Mouse (Mus musculus): ENCODE measurements at regions not wholly inside any gene's neighbourhood (a gene's known extent, or its start where the extent isn't known, plus 50 kb on each side); places are given as distances from the start of the nearest gene placed in this dataset.

GRCm38 (mm10) chr13:16325661-16326060 lies 314.0 kb downstream of the Inhba start:
- Histone ChIP-seq H3K27ac (ENCODE audit: low read length) (no peak overlapping the region), H3K27me3 (ENCODE audit: control insufficient read depth, insufficient read depth, low read length) (no peaks in the 10 kb centered on the region), H3K9me3 (ENCODE audit: control insufficient read depth, low read depth, low read length) (no peaks in the 10 kb centered on the region), H3K36me3 (ENCODE audit: control insufficient read depth, insufficient read depth, low read length) (no peaks in the 10 kb centered on the region), H3K4me1 (ENCODE audit: control insufficient read depth, insufficient read depth, low read length) (no peaks in the 10 kb centered on the region), H3K4me2 (replicated peaks; ENCODE audit: low read depth, low read length) (no peak overlapping the region), H3K9ac (replicated peaks; ENCODE audit: low read depth, low read length) (no peak overlapping the region), H3K4me3 (ENCODE audit: low read depth, low read length) (no peak overlapping the region)
- WGBS = 90% methylated on average over 2 of the region's 2 CpGs
- no peak for ATAC-seq (ENCODE audit: insufficient number of reproducible peaks, insufficient read depth, low FRiP score, low read depth)

- WGBS = 93% methylated on average over 1 of the region's 1 CpGs
- Histone ChIP-seq H3K9me3 (ENCODE audit: control insufficient read depth, low read depth, low read length) (no peaks in the 10 kb centered on the region), H3K4me1 (ENCODE audit: control insufficient read depth, insufficient read depth, low read length) (no peaks in the 10 kb centered on the region), H3K27me3 (ENCODE audit: control insufficient read depth, insufficient read depth, low read length) (no peaks in the 10 kb centered on the region), H3K4me2 (replicated peaks; ENCODE audit: low read depth, low read length) (no peak overlapping the region), H3K36me3 (ENCODE audit: control insufficient read depth, insufficient read depth, low read length) (no peaks in the 10 kb centered on the region), H3K9ac (replicated peaks; ENCODE audit: low read depth, low read length) (no peak overlapping the region), H3K27ac (ENCODE audit: low read length) (no peak overlapping the region), H3K4me3 (ENCODE audit: low read depth, low read length) (no peak overlapping the region)
- no peak for ATAC-seq (ENCODE audit: insufficient number of reproducible peaks, insufficient read depth, low FRiP score, low read depth)
These were observed 330.1 kb downstream of the Inhba start for GRCm38 (mm10) chr13:16341727-16342126.

GRCm38 (mm10) chr13:16342171-16342570 lies 330.5 kb downstream of the Inhba start:
- no peak for ATAC-seq (ENCODE audit: insufficient number of reproducible peaks, insufficient read depth, low FRiP score, low read depth)
- no peaks in the 10 kb centered on the region for H3K36me3 ChIP-seq (ENCODE audit: control insufficient read depth, insufficient read depth, low read length)
- no peak overlapping the region for H3K4me3 ChIP-seq (ENCODE audit: low read depth, low read length)
- no peaks in the 10 kb centered on the region for H3K4me1 ChIP-seq (ENCODE audit: control insufficient read depth, insufficient read depth, low read length)
- WGBS = 52% methylated on average over 4 of the region's 4 CpGs
- H3K4me2 ChIP-seq (replicated peaks; ENCODE audit: low read depth, low read length) = no peak overlapping the region
- no peak overlapping the region for H3K27ac ChIP-seq (ENCODE audit: low read length)
- H3K27me3 ChIP-seq (ENCODE audit: control insufficient read depth, insufficient read depth, low read length) = no peaks in the 10 kb centered on the region
- H3K9me3 ChIP-seq (ENCODE audit: control insufficient read depth, low read depth, low read length) = no peaks in the 10 kb centered on the region
- no peak overlapping the region for H3K9ac ChIP-seq (replicated peaks; ENCODE audit: low read depth, low read length)

- no peaks in the 10 kb centered on the region for H3K36me3 ChIP-seq (ENCODE audit: control insufficient read depth, insufficient read depth, low read length)
- H3K27me3 ChIP-seq (ENCODE audit: control insufficient read depth, insufficient read depth, low read length) = no peaks in the 10 kb centered on the region
- no peak overlapping the region for H3K27ac ChIP-seq (ENCODE audit: low read length)
- no peaks in the 10 kb centered on the region for H3K9me3 ChIP-seq (ENCODE audit: control insufficient read depth, low read depth, low read length)
- no peak for ATAC-seq (ENCODE audit: insufficient number of reproducible peaks, insufficient read depth, low FRiP score, low read depth)
- H3K4me3 ChIP-seq (ENCODE audit: low read depth, low read length) = no peak overlapping the region
- WGBS = 61% methylated on average over 4 of the region's 4 CpGs
- H3K4me1 ChIP-seq (ENCODE audit: control insufficient read depth, insufficient read depth, low read length) = no peaks in the 10 kb centered on the region
- H3K9ac ChIP-seq (replicated peaks; ENCODE audit: low read depth, low read length) = no peak overlapping the region
- H3K4me2 ChIP-seq (replicated peaks; ENCODE audit: low read depth, low read length) = no peak overlapping the region
These were observed 331.8 kb downstream of the Inhba start for GRCm38 (mm10) chr13:16343280-16343945.

GRCm38 (mm10) chr13:16349353-16349752 lies 337.7 kb downstream of the Inhba start:
- H3K9me3 ChIP-seq (ENCODE audit: control insufficient read depth, low read depth, low read length) = no peaks in the 10 kb centered on the region
- no peaks in the 10 kb centered on the region for H3K4me1 ChIP-seq (ENCODE audit: control insufficient read depth, insufficient read depth, low read length)
- H3K27me3 ChIP-seq (ENCODE audit: control insufficient read depth, insufficient read depth, low read length) = no peaks in the 10 kb centered on the region
- H3K4me3 ChIP-seq (ENCODE audit: low read depth, low read length) = no peak overlapping the region
- H3K4me2 ChIP-seq (replicated peaks; ENCODE audit: low read depth, low read length) = no peak overlapping the region
- no peak overlapping the region for H3K9ac ChIP-seq (replicated peaks; ENCODE audit: low read depth, low read length)
- no peak overlapping the region for H3K27ac ChIP-seq (ENCODE audit: low read length)
- H3K36me3 ChIP-seq (ENCODE audit: control insufficient read depth, insufficient read depth, low read length) = no peaks in the 10 kb centered on the region
- 21% methylated on average over 1 of the region's 1 CpGs for WGBS
- ATAC-seq (ENCODE audit: insufficient number of reproducible peaks, insufficient read depth, low FRiP score, low read depth) = no peak

GRCm38 (mm10) chr13:16350061-16350460 lies 338.4 kb downstream of the Inhba start:
- Histone ChIP-seq H3K4me2 (replicated peaks; ENCODE audit: low read depth, low read length) (no peak overlapping the region), H3K27me3 (ENCODE audit: control insufficient read depth, insufficient read depth, low read length) (no peaks in the 10 kb centered on the region), H3K4me3 (ENCODE audit: low read depth, low read length) (no peak overlapping the region), H3K4me1 (ENCODE audit: control insufficient read depth, insufficient read depth, low read length) (no peaks in the 10 kb centered on the region), H3K36me3 (ENCODE audit: control insufficient read depth, insufficient read depth, low read length) (no peaks in the 10 kb centered on the region), H3K27ac (ENCODE audit: low read length) (no peak overlapping the region), H3K9ac (replicated peaks; ENCODE audit: low read depth, low read length) (no peak overlapping the region), H3K9me3 (ENCODE audit: control insufficient read depth, low read depth, low read length) (no peaks in the 10 kb centered on the region)
- 84% methylated on average over 3 of the region's 3 CpGs for WGBS
- ATAC-seq (ENCODE audit: insufficient number of reproducible peaks, insufficient read depth, low FRiP score, low read depth) = no peak

GRCm38 (mm10) chr13:16355316-16355715 lies 343.7 kb downstream of the Inhba start:
- H3K27me3 ChIP-seq (ENCODE audit: control insufficient read depth, insufficient read depth, low read length) = no peaks in the 10 kb centered on the region
- WGBS = 84% methylated on average over 1 of the region's 1 CpGs
- no peak overlapping the region for H3K9ac ChIP-seq (replicated peaks; ENCODE audit: low read depth, low read length)
- no peaks in the 10 kb centered on the region for H3K36me3 ChIP-seq (ENCODE audit: control insufficient read depth, insufficient read depth, low read length)
- no peak overlapping the region for H3K4me2 ChIP-seq (replicated peaks; ENCODE audit: low read depth, low read length)
- no peak overlapping the region for H3K27ac ChIP-seq (ENCODE audit: low read length)
- ATAC-seq (ENCODE audit: insufficient number of reproducible peaks, insufficient read depth, low FRiP score, low read depth) = no peak
- no peaks in the 10 kb centered on the region for H3K9me3 ChIP-seq (ENCODE audit: control insufficient read depth, low read depth, low read length)
- H3K4me3 ChIP-seq (ENCODE audit: low read depth, low read length) = no peak overlapping the region
- H3K4me1 ChIP-seq (ENCODE audit: control insufficient read depth, insufficient read depth, low read length) = no peaks in the 10 kb centered on the region

- Histone ChIP-seq H3K9me3 (ENCODE audit: control insufficient read depth, low read depth, low read length) (no peaks in the 10 kb centered on the region), H3K4me2 (replicated peaks; ENCODE audit: low read depth, low read length) (no peak overlapping the region), H3K27me3 (ENCODE audit: control insufficient read depth, insufficient read depth, low read length) (no peaks in the 10 kb centered on the region), H3K36me3 (ENCODE audit: control insufficient read depth, insufficient read depth, low read length) (no peaks in the 10 kb centered on the region), H3K4me1 (ENCODE audit: control insufficient read depth, insufficient read depth, low read length) (no peaks in the 10 kb centered on the region), H3K4me3 (ENCODE audit: low read depth, low read length) (no peak overlapping the region), H3K9ac (replicated peaks; ENCODE audit: low read depth, low read length) (no peak overlapping the region), H3K27ac (ENCODE audit: low read length) (no peak overlapping the region)
- 60% methylated on average over 5 of the region's 5 CpGs for WGBS
- no peak for ATAC-seq (ENCODE audit: insufficient number of reproducible peaks, insufficient read depth, low FRiP score, low read depth)
These were observed 367.8 kb downstream of the Inhba start for GRCm38 (mm10) chr13:16379492-16379891.

GRCm38 (mm10) chr13:16379949-16380348 lies 368.3 kb downstream of the Inhba start:
- H3K9me3 ChIP-seq (ENCODE audit: control insufficient read depth, low read depth, low read length) = no peaks in the 10 kb centered on the region
- H3K4me3 ChIP-seq (ENCODE audit: low read depth, low read length) = no peak overlapping the region
- WGBS = 89% methylated on average over 2 of the region's 2 CpGs
- no peak overlapping the region for H3K9ac ChIP-seq (replicated peaks; ENCODE audit: low read depth, low read length)
- no peak overlapping the region for H3K4me2 ChIP-seq (replicated peaks; ENCODE audit: low read depth, low read length)
- no peaks in the 10 kb centered on the region for H3K36me3 ChIP-seq (ENCODE audit: control insufficient read depth, insufficient read depth, low read length)
- H3K27ac ChIP-seq (ENCODE audit: low read length) = no peak overlapping the region
- no peaks in the 10 kb centered on the region for H3K4me1 ChIP-seq (ENCODE audit: control insufficient read depth, insufficient read depth, low read length)
- no peaks in the 10 kb centered on the region for H3K27me3 ChIP-seq (ENCODE audit: control insufficient read depth, insufficient read depth, low read length)
- ATAC-seq (ENCODE audit: insufficient number of reproducible peaks, insufficient read depth, low FRiP score, low read depth) = no peak
